Mouse (Mus musculus) forebrain, postnatal 0 days (tissue): Measurements from ENCODE around the gene Mthfs. TPM values are rescaled to one million over a fixed set of nuclear protein-coding genes. Genes with fewer than 3 reads are reported as not detected.
"Not testable (repeated sequence)": the region's sequence is repeated elsewhere in the genome, so short reads cannot be mapped to it uniquely, and the experiment has no call there.

ENCODE experiments used
- ATAC-seq: fragments of 200-750 bp; cut with Nextera tagmentation; 2 replicates; pipeline ENCODE4 v1.8.0; 2017; ENCODE audit warnings: mild to moderate bottlenecking, moderate library complexity
- DNase-seq: peaks from one replicate; pipeline ENCODE4 v3.0.0-alpha.2; 2015
- H3K27ac ChIP-seq: fragments of 300-500 bp; sonication (generic); 2 replicates; pipeline ENCODE4 v1.5.1; 2014; ENCODE audit warnings: low read depth, mild to moderate bottlenecking, antibody characterized with exemption, low read length, moderate library complexity, mixed read lengths
- H3K27me3 ChIP-seq: fragments of 300-500 bp; sonication (generic); 2 replicates; pipeline ENCODE4 v1.6.1; 2014; ENCODE audit warnings: mild to moderate bottlenecking, low read length, mixed read lengths; ENCODE audit not compliant: insufficient read depth
- H3K36me3 ChIP-seq: fragments of 300-500 bp; sonication (generic); 2 replicates; pipeline ENCODE4 v1.6.1; 2014; ENCODE audit warnings: mild to moderate bottlenecking, moderate library complexity; ENCODE audit not compliant: insufficient read depth
- H3K4me1 ChIP-seq: fragments of 300-500 bp; sonication (generic); 2 replicates; pipeline ENCODE4 v1.6.1; 2014; ENCODE audit warnings: antibody characterized with exemption; ENCODE audit not compliant: insufficient read depth
- H3K4me2 ChIP-seq: fragments of 300-500 bp; sonication (generic); 2 replicates; pipeline ENCODE4 v1.6.1; 2014; ENCODE audit warnings: low read depth, mild to moderate bottlenecking, moderate library complexity
- H3K4me3 ChIP-seq: fragments of 300-500 bp; sonication (generic); 2 replicates; pipeline ENCODE4 v1.5.1; 2014; ENCODE audit warnings: low read depth, low read length, mixed read lengths
- H3K9ac ChIP-seq: fragments of 300-500 bp; sonication (generic); 2 replicates; pipeline ENCODE4 v1.6.1; 2014; ENCODE audit warnings: mild to moderate bottlenecking
- H3K9me3 ChIP-seq: fragments of 300-500 bp; sonication (generic); 2 replicates; pipeline ENCODE4 v1.6.1; 2016; ENCODE audit warnings: low read length
- CTCF ChIP-seq: sonication (generic); IDR thresholded peaks from 2 replicates; pipeline ENCODE4 v1.5.1; 2016; ENCODE audit warnings: antibody characterized with exemption, control low read depth, low read depth
- WGBS: fragments of 180-500 bp; shearing (Covaris S2); extraction: QIAGEN DNeasy Blood & Tissue Kit; methylation state at CpG from one replicate; pipeline ENCODE4 v1.1.7; 2014; 5-methylcytosine and 5-hydroxymethylcytosine counted together
- polyA plus RNA-seq: library from polyadenylated mRNA; unstranded; fragments of >200 nt; fragmentation: Nextera tagmentation; extraction: Ambion mirVana; gene quantifications from 2 replicates; pipeline ENCODE4 v1.2.1, GENCODE M21; 2015
- total RNA-seq: library from RNA; depleted of rRNA; stranded (reverse); fragments of >200 nt; gene quantifications from 2 replicates; pipeline ENCODE4 v1.2.3, GENCODE M21; 2014

Gene Mthfs
- total and polyA plus RNA-seq, 2 experiments from 2014 or later: 3.2 to 17.8 TPM

DNA sequence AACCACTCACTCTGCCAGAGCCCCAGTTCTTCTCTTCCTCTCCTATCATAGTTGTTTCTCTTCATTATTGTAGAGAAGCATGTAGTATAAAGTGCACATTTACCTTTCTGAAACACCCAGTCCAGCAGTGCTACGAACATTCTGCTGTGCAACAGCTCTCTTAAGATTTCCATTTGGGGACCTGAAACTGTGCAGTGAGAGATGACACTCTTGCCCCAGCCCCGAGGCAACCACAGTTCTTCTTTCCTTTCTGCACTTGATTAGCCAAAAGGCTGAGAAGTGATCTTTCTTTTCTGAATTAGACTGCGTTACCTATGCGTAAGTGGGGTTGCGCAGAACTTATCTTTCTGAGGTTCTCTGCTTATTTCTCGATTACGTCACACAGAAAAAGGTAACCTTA, 17.6 kb downstream of the Mthfs start:
- H3K9me3 ChIP-seq: no peaks in the 10 kb centered on the region
- H3K27ac ChIP-seq: no peak overlapping the region
- no peak for TF ChIP-seq CTCF
- DNase-seq: no peak
- no peak overlapping the region for H3K4me2 ChIP-seq
- no peak overlapping the region for H3K4me3 ChIP-seq
- no peak for ATAC-seq
- H3K4me1 ChIP-seq: no peaks in the 10 kb centered on the region
- H3K9ac ChIP-seq: no peak overlapping the region
- H3K27me3 ChIP-seq: no peaks in the 10 kb centered on the region
- WGBS: 90% methylated on average over 7 of the region's 7 CpGs
- H3K36me3 ChIP-seq: no peaks in the 10 kb centered on the region

DNA sequence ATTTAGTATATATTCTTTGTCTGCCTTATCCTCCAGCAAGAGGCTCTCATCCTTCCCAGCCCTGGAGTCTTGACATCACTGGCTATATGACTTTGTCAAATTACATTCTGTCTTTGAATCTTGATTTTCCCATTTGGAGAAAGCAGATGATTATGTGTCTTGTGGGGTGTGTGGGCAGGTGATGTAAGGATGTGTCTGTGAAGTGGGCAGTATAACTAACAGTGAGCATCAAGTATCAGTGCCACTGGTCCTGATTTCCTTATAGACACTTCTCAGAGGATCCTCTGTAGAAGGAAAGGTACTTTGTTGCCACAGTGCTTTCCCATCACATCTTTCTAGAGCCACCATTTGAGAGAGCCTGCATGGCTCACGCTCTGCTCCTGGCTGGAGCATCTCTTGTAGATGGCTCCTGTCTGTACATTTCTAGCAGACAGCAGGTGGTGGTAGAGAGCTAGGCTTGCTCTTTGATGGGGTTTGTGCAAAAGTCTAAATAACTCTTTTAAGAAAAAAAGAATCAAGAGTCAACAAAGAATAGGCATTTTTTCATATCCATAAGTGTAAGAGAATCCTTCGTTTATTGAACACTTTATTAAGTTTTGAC, 20.5 kb downstream of the Mthfs start:
- H3K4me2 ChIP-seq, H3K4me3 ChIP-seq, H3K27ac ChIP-seq, H3K9me3 ChIP-seq, H3K36me3 ChIP-seq, H3K4me1 ChIP-seq, H3K9ac ChIP-seq, H3K27me3 ChIP-seq: not testable (repeated sequence)
- peak; percentile 91 for ATAC-seq
- peak; percentile 69 for TF ChIP-seq CTCF
- peak; percentile 18 for DNase-seq
- WGBS: 53% methylated on average over 1 of the region's 2 CpGs

DNA sequence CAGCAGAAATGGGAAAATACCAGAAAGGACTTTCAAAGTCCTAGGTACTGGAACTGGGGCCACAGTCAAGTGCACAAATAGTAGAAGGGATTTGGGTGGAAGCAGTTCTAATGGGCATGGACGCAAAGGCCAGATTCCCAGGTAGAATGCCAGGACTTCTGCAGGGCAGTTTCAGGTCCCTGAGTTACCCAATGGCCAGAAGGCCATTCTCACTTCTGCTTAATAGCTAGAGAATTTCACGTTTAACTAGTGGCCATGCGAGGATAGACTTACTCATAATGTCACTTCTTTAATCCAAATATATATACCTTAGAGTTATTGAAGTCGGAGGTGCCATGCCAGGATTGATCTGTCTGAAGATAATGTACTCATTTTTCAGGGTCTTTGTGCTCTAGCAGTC, 26.7 kb downstream of the Mthfs start:
- H3K9me3 ChIP-seq, H3K9ac ChIP-seq, H3K4me3 ChIP-seq, H3K4me2 ChIP-seq, H3K36me3 ChIP-seq, H3K27me3 ChIP-seq, H3K27ac ChIP-seq, DNase-seq, ATAC-seq, H3K4me1 ChIP-seq: not testable (repeated sequence)
- WGBS: 90% methylated on average over 4 of the region's 4 CpGs

DNA sequence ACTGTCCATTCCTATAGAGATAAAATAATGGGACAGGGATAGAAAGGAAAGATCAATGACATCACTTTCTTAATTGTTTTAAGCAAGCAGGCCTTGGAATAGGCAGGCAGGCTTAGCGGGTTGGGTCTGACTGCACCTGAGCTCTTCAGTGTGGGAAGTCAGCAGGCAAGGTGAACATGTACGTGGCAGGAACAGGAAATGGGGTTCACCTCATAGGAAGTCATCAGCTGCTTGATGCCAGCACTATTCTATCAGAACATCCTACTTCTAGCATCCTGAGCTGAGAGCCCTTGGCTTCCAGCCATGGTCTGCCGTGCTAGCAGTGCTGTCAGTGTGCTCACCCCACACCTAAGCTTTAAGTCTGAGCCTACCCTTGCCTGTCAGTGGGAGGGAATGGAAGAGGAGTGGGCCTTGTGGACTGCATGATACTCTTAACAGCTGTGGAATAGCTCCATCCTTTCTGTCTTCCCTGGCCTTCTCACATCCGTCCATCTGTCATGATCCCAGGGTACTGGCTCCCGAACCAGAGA, 28.6 kb downstream of the Mthfs start:
- ATAC-seq: not testable (repeated sequence)
- 86% methylated on average over 4 of the region's 5 CpGs for WGBS

DNA sequence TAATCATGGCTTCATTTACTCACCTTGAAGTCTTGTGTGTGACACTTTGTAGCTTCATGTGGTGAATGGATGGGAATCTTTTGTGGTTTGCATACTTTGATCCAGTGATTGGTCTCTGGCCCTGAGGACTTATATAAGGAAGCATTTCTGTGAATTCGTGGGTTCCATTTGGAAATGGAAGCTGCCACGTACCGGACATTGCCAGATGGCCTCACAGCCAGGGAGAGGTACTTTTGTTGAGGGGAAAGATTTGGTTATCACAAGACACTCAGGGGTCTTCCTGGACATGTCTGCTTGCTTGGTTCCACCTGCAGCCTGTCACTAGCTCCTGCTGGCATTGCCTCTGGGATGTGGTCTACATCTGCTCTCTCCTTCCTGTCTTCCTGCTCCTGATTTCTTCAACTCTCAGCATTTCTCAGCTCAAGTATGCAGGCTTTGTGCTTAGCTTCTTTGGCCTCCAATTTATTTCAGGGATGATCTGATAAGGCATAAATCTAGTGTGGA, 30.1 kb downstream of the Mthfs start:
- not testable (repeated sequence) for DNase-seq, H3K4me3 ChIP-seq, H3K9me3 ChIP-seq, H3K4me2 ChIP-seq, H3K4me1 ChIP-seq, ATAC-seq, H3K27ac ChIP-seq, H3K9ac ChIP-seq, H3K36me3 ChIP-seq, H3K27me3 ChIP-seq
- 79% methylated on average over 3 of the region's 3 CpGs for WGBS

More for the DNA sequence above, 28.6 kb downstream of the Mthfs start:
- not testable (repeated sequence) for H3K27me3 ChIP-seq, H3K4me1 ChIP-seq, H3K36me3 ChIP-seq, H3K27ac ChIP-seq, H3K9ac ChIP-seq, H3K9me3 ChIP-seq, H3K4me3 ChIP-seq, H3K4me2 ChIP-seq, DNase-seq

DNA sequence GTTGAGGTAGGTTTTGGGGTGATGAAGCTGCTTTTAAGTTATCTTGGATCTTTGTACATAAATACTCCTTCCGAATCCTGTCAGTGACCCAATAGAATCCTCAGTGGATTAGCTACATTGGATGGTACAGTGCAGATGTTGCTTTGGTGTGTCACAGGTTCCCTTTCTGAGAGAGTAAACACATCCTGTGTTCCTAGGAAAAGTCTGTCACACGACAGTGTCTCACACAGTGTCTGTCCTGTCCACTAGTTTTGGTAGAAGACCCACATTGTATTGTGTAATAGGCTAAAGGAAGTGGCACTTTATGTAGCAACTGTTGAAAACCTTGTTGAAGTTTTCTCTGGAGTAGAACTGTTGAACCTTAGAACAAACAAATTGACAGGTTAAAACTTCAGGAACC, 42.9 kb downstream of the Mthfs start:
- H3K4me2 ChIP-seq: no peak overlapping the region
- no peaks in the 10 kb centered on the region for H3K27me3 ChIP-seq
- no peaks in the 10 kb centered on the region for H3K36me3 ChIP-seq
- TF ChIP-seq CTCF: no peak
- no peak overlapping the region for H3K4me3 ChIP-seq
- 90% methylated on average over 2 of the region's 2 CpGs for WGBS
- no peak for ATAC-seq
- H3K9me3 ChIP-seq: no peaks in the 10 kb centered on the region
- no peak for DNase-seq
- H3K9ac ChIP-seq: no peak overlapping the region
- no peak overlapping the region for H3K27ac ChIP-seq
- H3K4me1 ChIP-seq: no peaks in the 10 kb centered on the region

DNA sequence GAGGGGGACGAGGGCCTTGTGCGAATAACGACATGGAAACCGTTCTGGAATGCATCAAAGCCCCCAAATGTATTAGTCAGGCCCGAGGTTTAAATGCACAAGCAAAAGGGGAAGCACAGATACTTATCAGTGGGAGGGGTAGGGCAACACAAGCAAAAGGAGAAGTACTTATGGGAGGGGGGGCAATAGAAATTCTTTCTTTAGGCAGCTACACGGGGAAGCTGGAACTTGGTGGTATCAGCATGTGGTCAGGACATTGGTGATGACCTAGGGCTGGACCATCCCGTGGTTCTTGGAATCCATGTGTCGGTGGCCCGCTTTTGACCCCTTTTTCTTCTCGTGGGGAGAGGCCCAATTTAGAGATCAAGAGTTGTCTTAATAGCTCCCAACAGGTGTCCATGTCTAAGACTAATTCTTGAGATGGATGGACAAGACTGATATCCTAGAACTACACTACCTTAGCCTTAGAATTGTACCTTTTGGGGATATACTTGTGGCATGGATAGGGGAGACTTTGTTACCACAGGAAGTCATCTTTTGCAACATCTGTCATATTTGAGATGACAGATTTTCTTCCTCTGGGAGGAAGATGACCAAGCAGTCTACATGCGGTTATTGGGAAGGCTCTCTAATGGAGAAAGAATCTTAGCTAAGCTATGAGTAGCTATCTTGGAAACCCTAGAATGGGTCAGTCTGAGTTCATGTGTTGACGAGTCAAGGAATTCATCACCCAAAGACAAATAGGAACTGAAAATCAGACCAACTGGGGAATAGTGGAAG, 46.3 kb downstream of the Mthfs start:
- WGBS: 91% methylated on average over 12 of the region's 12 CpGs
- Histone ChIP-seq H3K4me2 (no peak overlapping the region), H3K9ac (no peak overlapping the region), H3K4me1 (no peaks in the 10 kb centered on the region), H3K27me3 (no peaks in the 10 kb centered on the region), H3K27ac (no peak overlapping the region), H3K9me3 (no peaks in the 10 kb centered on the region), H3K4me3 (no peak overlapping the region), H3K36me3 (no peaks in the 10 kb centered on the region)
- no peak for ATAC-seq
- no peak for DNase-seq
- no peak for TF ChIP-seq CTCF
